Mouse (Mus musculus) MEL (cell line): ENCODE data around the gene Far2. TPM values are rescaled to one million over a fixed set of nuclear protein-coding genes. Genes with fewer than 3 reads are reported as not detected.

Experiments
- polyA plus RNA-seq, 2 experiments: library from polyadenylated mRNA; stranded (reverse) in 1 of 2; unstranded in 1 of 2; fragments of >175 nt in 1 of 2; fragments of >200 nt in 1 of 2; gene quantifications; 2 replicates each; pipeline versions ENCODE4 v1.2.1 to v1.2.4; 2012; ENCODE audit warnings: low replicate concordance in 2 of 2, low read depth in 1 of 2; ENCODE audit not compliant: insufficient read length in 2 of 2, insufficient read depth in 1 of 2, missing spikeins in 1 of 2
- total RNA-seq: library from RNA; depleted of rRNA; stranded (reverse); fragments of 300-350 nt; gene quantifications from 2 replicates; pipeline ENCODE4 v1.2.3, GENCODE M21; 2012; rRNA removed

The Far2 gene
- total and polyA plus RNA-seq, 3 experiments = 0.81 to 2.8 TPM; not detected in 1

Other genes with a start within 250 kb of the Far2 start
- 81.0 and 84.9 TPM in 2 replicates for gene Ergic2, start 165.1 kb downstream of the Far2 start, total RNA-seq
- gene Ergic2, start 165.1 kb downstream of the Far2 start, polyA plus RNA-seq = 10 to 100 TPM in 1 of 2 experiments, not detected in 1; 41.8 TPM